Mouse (Mus musculus): Measurements from ENCODE around the gene Daw1. TPM values are rescaled to one million over a fixed set of nuclear protein-coding genes. Genes with fewer than 3 reads are reported as not detected.

The Daw1 gene
- total RNA-seq, 2 experiments from 2014 or later: 0.49 to 1.2 TPM

DNA sequence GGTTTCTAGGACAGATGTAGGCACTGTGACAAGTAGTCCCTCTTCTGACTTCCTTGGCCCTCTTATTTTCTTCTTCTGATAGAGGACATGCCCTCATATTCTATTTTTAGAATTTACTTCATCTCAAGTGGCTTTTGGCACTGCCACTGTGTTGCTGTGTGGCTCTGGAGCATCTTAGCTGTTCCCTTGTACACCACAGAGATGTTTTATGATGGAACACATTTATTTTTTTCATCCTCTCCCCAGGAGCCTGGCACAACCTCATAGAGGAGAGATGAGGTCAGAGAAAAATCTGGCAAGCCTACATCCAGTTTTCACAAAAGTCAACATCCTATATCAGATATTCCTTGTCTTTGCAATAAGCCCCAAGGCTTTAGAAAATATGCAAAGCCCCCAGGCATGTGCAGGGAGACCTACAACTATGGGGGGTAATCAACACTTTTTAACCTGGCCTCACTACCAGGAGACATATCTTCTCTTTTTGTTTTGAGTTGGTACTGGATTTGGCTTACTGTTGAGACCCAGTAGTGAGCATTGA is 64.9 kb downstream of the Daw1 start:
- H3K27ac ChIP-seq: no peak overlapping the region
- no peak for TF ChIP-seq CTCF (conservative IDR thresholded peaks at IDR 0.05)
- DNase-seq (ENCODE audit: low spot score in 2 of 2): no peak
- no peak overlapping the region for H3K4me3 ChIP-seq

DNA sequence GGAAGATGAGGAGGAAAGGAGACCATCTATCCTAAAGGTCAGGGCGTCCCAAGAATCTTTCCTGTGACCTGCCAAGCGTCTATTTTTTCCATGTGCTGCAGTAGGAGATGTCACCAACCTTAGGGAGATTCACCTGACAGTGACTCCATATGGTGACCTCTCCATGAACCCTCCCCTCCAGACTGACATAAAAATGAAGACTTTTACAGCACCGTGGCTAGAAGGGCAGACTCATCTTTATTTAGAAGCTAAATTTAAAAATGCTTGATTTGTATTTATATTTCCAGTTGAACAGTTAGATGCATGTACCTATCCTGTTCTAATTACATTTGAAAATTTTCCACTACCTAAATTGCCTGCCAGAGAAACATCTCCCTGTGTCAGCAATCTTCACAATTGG is 68.4 kb downstream of the Daw1 start:
- no peak overlapping the region for H3K27ac ChIP-seq
- TF ChIP-seq CTCF (conservative IDR thresholded peaks at IDR 0.05): no peak
- no peak for DNase-seq (ENCODE audit: low spot score in 2 of 2)
- no peak overlapping the region for H3K4me3 ChIP-seq

DNA sequence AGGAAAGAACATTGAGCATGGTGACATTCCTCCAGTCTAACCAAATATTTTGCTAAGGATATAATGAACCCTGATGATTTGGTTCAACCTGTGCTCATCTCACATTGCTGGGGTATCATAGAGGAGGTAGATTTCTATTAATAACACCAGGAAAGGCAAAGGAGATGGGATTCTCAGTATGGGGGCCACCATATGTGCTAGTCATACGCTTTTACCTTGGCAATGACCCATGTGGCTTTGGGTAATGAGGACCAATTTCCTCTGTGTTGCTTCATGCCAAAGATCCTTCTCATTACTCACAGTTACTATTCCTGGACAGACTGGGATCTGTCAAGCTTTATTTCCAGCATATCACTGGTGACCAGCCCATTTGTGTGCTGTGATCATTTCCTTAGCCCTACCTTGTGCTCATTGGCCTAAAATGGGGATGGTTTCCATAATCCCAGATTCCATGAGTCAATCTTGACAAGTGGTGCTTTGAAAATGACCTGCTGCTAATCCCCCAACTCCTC is 88.7 kb downstream of the Daw1 start:
- no peak overlapping the region for H3K27ac ChIP-seq
- TF ChIP-seq CTCF (conservative IDR thresholded peaks at IDR 0.05): no peak

DNA sequence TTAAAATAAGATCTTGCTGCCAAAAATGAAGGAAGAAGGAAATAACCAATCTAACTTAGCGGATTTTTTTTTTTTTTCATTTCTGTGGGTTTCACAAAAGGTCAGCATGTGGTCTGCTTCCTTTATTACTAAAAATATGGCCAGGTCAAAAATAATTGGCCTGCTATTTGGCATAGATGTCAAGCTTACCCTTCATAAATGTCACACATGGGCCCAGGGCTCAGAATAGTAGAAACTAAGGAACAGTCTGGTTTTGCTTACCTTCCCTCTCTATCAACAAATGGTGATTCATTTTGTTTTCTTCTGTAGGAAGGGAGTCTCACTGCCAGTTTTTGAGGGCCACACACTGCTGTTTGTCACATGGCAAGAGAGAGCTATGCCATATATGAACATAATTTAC is 92.2 kb downstream of the Daw1 start:
- no peak overlapping the region for H3K27ac ChIP-seq
- no peak overlapping the region for H3K4me3 ChIP-seq
- no peak for DNase-seq (ENCODE audit: low spot score in 2 of 2)
- TF ChIP-seq CTCF (conservative IDR thresholded peaks at IDR 0.05): no peak

More for the DNA sequence above, 88.7 kb downstream of the Daw1 start:
- no peak for DNase-seq (ENCODE audit: low spot score in 2 of 2)
- no peak overlapping the region for H3K4me3 ChIP-seq

Other genes starting within 250 kb of the Daw1 start
- 1 to 10 TPM in 1 of 2 experiments, under 1 TPM in 1; 0.47 to 1.3 TPM for gene A030005L19Rik, start 246.4 kb upstream of the Daw1 start, total RNA-seq (2021)
- not detected for gene A030014E15Rik, start 234.8 kb upstream of the Daw1 start, total RNA-seq (2021)
- not detected for gene Gm6217, start 228.4 kb upstream of the Daw1 start, total RNA-seq (2021)
- not detected for gene A030003K21Rik, start 216.4 kb upstream of the Daw1 start, total RNA-seq (2021)
- gene Gm7544, start 203.7 kb upstream of the Daw1 start, total RNA-seq (2021): not detected
- gene Gm47955, start 199.5 kb upstream of the Daw1 start, total RNA-seq (2021): not detected
- not detected for gene Gm47959, start 159.2 kb upstream of the Daw1 start, total RNA-seq (2021)
- gene Slc19a3, start 121.3 kb upstream of the Daw1 start, total RNA-seq (2021): 1 to 10 TPM; 3.1 to 3.2 TPM
- gene Krtap28-10, start 117.3 kb upstream of the Daw1 start, total RNA-seq (2021): not detected
- not detected for gene Gm47969, start 114.8 kb upstream of the Daw1 start, total RNA-seq (2021)
- gene A030005K14Rik, start 100.4 kb upstream of the Daw1 start, total RNA-seq (2021): not detected
- not detected for gene Krtap28-13, start 98.8 kb upstream of the Daw1 start, total RNA-seq (2021)
- not detected for gene Ccl20, start 43.0 kb upstream of the Daw1 start, total RNA-seq (2021)
- 100 to 1,000 TPM; 220 to 234 TPM for gene Sphkap, start 248.4 kb downstream of the Daw1 start, total RNA-seq (2021)